Mouse (Mus musculus) Patski (cell line): Measurements from ENCODE around the gene Tmem170b. TPM values are rescaled to one million over a fixed set of nuclear protein-coding genes. Genes with fewer than 3 reads are reported as not detected.

Source experiments
- ATAC-seq: fragments of 100-300 bp; one replicate; pipeline ENCODE4 v1.8.0; 2021
- CTCF ChIA-PET: fragments of 350-600 bp; sonication (Branson Sonifier 250); formaldehyde crosslinking; loops from one replicate; lab custom pipeline; 2022; ENCODE audit warnings: inconsistent platforms; lab: Charles Lee
- POLR2A ChIA-PET: fragments of 350-600 bp; sonication (Branson Sonifier 250); formaldehyde crosslinking; loops from one replicate; lab custom pipeline; 2022; ENCODE audit warnings: antibody characterized with exemption, inconsistent platforms; lab: Charles Lee
- DNase-seq: peaks from one replicate; pipeline ENCODE4 v3.0.0-alpha.2; 2011; ENCODE audit warnings: low read depth, low spot score
- H3K27me3 ChIP-seq: fragments of 371-371 bp; one replicate; pipeline ENCODE4 v1.5.1; 2021
- CTCF ChIP-seq: fragments of 100-300 bp; IDR thresholded peaks from one replicate; pipeline ENCODE4 v1.5.1; 2021
- in situ Hi-C: fragments of 300-500 bp; cut with MboI; formaldehyde crosslinking; loops from 3 replicates; pipeline ENCODE4 v1.11.1; 2018; ENCODE audit warnings: low pct_unique_long_range_greater_than_20kb, mixed read lengths
- polyA plus RNA-seq: library from polyadenylated mRNA; unstranded; gene quantifications from one replicate; pipeline ENCODE4 v1.2.3, GENCODE M21; 2021

Gene Tmem170b
- polyA plus RNA-seq, result 8.6 TPM

DNA sequence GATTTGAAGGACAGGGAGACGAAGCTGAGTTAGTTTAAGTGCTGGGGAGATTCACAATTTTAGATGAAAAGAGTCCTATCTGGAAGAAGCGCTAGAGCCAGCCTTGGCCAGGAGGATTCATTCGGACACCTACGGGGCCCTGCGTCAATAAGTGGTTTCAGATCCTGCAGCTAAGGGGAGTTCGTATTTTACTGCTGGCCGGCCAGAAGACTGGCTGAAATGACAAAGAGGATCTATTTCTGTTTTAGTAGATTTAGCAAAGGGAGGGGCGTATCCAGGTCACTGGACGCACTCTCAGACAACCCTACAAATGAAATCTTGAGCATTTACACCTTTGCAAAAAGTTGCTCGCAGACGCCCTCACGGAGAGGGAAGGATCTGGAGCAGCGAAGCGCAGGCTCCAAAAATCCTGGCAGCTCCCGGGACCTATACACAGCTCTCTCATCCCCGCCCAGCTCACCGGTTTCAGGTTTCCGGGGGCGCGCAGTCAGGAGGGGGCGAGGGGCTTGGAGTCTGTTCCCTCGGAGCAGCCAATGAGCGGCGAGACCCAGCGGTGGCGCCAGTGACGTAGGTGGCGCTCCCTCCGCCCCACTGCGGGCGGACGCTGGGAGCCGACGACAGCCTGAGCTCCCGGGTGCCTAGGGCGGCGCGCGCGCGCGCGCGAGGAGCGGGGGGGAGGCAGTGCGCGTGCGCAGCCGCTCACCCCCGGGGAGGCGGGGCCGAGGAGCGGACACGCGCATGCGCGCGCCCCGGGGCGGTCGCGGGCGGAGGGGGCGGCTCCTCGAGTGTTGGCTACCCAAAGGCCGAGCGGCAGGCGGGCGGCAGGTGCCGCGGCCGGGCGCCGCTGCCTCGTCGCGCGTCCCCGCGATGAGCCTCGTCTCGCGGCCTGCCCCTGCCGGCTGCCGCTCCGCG is at the start of gene Tmem170b:
Gene Tmem170b (plus strand): TSS at position 809 of the 912 bp plus-strand sequence.
- CTCF ChIA-PET, result no interaction called here
- POLR2A ChIA-PET, result interaction anchor here (1.0 kb wide), 1 partner anchor 9 kb away, joined by 3 read pairs; no protein-coding TSS in a partner anchor

DNA sequence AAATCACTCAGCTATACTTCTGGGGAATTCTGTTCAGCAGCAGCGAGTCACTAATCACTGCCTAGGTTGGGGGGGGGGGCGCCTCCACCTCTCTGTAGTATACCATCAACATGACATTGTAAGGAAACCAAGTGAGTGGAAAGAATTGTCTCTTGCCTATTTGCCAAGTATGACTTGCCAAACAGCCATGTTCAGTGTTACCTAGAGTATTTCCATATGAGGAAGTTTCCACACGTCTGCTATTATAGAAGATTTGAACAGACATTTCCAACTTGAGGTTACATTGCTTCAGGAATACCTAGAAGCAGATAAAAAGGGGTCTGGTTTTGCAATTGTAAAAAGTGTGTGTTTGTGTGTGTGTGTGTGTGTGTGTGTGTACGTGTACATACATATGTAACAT is 44.7 kb upstream of the Tmem170b start:
- CTCF ChIA-PET, result no interaction called here
- no peak for TF ChIP-seq CTCF
- no peak for DNase-seq
- in situ Hi-C loops, result no loop called here
- H3K27me3 ChIP-seq, result no peaks in the 10 kb centered on the region
- no peak for ATAC-seq
- POLR2A ChIA-PET, result interaction anchor here (0.6 kb wide), 2 partner anchors 41 to 239 kb away, joined by 3 to 7 read pairs; no protein-coding TSS in a partner anchor

More for the DNA sequence above, at the start of gene Tmem170b:
- TF ChIP-seq CTCF, result peak; percentile 11
- DNase-seq, result peak; percentile 86
- no peaks in the 10 kb centered on the region for H3K27me3 ChIP-seq
- peak; percentile 98 for ATAC-seq
- in situ Hi-C loops, result no loop called here

DNA sequence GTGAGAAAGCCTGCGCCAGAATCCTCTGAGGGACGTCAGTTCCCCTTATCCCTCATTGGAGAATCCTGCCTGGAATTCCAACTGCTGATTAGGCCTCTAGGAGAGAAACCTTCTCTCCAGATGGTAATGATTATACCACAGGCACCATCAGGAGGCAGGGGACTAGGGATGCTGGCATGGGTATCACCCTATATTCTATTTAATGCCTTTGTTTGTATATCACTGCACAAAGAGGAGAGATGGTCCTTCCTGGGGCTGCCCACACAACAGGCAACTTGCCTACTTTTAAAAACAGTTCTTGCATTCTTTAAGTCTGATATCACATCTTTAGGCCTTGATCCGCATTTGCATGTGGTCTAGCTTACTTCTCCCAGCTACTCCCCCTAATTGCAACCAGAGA is 37.3 kb upstream of the Tmem170b start:
- POLR2A ChIA-PET, result no interaction called here
- in situ Hi-C loops, result no loop called here
- no peak for TF ChIP-seq CTCF

DNA sequence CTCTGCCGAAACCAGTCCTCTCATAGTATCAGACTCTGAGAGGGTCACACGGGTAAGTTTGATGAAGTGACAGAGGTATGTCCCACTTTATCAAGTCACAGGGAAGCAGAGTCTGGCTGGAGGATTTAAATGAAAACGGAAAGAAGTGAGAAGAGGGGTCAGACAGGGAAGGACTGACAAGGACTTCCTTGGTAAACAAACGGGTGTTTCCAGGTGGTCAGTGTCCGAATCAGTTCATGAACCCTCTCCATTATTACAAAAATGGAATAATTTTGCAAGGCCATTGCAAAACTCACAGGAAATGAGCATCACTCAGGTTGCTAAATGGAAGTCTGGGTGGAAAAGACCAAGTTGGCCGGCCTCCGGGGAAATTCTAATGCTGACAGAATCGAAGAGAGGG is 36.8 kb upstream of the Tmem170b start:
- ATAC-seq, result no peak
- no peak for TF ChIP-seq CTCF
- ChIA-PET CTCF (no interaction called here), POLR2A (no interaction called here)
- in situ Hi-C loops, result no loop called here
- H3K27me3 ChIP-seq, result no peaks in the 10 kb centered on the region
- no peak for DNase-seq

More for the DNA sequence above, 37.3 kb upstream of the Tmem170b start:
- H3K27me3 ChIP-seq, result no peaks in the 10 kb centered on the region
- ATAC-seq (no peak), DNase-seq (no peak)
- CTCF ChIA-PET, result no interaction called here

DNA sequence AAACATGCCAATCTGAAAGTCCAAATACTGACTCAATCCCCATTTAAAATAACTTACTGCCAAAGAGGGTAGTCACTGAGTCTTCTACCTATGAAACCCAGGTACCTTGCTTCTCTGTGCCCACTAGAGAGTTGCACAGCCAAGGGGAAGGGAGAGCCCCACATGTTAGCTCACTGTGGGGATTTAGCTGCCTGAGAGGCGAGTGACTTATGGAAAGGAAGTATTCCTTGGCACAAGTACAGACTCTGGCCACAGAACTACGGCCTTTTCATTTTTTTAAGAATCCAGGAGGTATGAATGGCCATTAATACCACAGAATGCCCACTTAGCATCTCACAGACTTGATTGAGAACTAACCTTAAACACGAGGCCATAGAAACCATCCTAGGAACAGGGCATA is 35.9 kb upstream of the Tmem170b start:
- ATAC-seq, result no peak
- no peaks in the 10 kb centered on the region for H3K27me3 ChIP-seq
- no peak for DNase-seq

DNA sequence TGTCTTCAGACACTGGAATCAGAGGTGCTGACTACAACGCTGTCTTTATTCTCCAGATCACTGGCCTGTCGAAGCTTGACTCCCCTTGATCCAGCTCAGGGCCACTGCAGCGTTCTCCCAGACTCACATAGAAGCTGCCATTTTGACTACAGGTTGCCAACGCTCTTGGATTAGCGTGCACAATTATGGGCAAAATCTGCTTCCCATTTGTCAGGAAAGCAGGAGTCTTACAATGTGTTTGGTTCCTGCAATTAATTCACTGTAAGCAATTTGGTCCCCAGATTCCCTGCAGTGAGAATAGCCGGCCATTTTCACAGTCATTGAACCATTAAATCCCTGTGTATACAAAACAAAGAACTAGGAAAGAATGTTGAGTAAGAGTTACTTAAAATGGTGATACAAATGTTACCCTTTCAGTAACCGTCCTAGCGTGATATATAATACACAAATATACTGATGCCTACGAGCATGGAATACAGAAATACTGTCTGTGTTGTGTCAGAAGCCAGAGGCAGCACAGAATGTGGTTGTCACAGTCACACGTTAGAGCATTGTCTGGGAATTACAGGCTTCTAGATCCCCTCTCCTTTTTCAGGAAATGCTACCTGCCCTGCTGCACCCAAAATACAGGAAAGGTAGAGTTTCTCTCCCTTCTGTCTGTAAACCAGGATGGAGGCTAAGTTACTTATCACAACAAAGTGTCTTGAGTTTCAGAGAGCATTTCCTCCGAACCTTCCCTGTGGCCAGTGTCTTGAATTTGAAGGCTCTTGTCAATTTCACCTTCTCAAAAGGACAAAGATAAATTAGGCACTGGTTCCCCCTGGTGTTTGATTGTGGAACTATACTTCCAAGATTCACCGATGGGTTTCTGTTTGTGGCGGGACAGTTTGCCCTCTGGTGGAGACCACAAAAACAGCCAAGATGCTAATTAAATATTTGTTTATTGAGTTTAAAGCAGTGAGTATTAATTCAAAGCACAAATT is 34.0 kb upstream of the Tmem170b start:
- peak; percentile 82 for DNase-seq
- H3K27me3 ChIP-seq, result no peaks in the 10 kb centered on the region
- POLR2A ChIA-PET, result no interaction called here
- in situ Hi-C loops, result loop anchor here (5.0 kb wide), 1 partner anchor 284 kb away; no protein-coding TSS in a partner anchor
- peak; percentile 98 for TF ChIP-seq CTCF
- no peak for ATAC-seq
- CTCF ChIA-PET, result interaction anchor here (1.1 kb wide), 3 partner anchors 264 to 288 kb away, joined by 4 to 5 read pairs (median 4); no protein-coding TSS in a partner anchor

More for the DNA sequence above, 35.9 kb upstream of the Tmem170b start:
- in situ Hi-C loops, result loop anchor here (5.0 kb wide), 1 partner anchor 282 kb away; no protein-coding TSS in a partner anchor
- ChIA-PET POLR2A (no interaction called here), CTCF (interaction anchor here (0.9 to 1.0 kb wide), 2 partner anchors 266 to 286 kb away, joined by 3 read pairs; no protein-coding TSS in a partner anchor)
- TF ChIP-seq CTCF, result no peak

DNA sequence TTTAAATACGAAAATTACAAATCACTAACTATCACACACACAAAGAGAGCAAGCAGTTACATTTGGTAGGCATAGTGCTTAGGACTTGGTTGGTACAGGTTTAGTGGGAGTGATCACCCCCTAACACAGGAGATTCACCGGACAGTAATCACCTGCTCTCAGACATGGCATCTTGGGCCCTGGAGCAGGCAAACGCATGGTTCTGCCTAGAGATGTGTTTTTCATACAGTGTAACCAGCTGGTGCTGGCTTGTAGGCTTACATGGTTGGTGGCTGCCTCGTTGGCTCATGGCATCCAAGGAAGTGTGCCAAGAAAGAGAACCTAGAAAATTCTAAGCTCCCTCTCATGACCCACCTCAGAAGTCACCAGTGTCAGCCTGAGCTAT is 33.4 kb upstream of the Tmem170b start:
- DNase-seq, result no peak
- CTCF ChIA-PET, result interaction anchor here (0.7 to 1.8 kb wide), 5 partner anchors 53 to 270 kb away, joined by 3 to 9 read pairs (median 4); no protein-coding TSS in a partner anchor
- no peak for TF ChIP-seq CTCF
- H3K27me3 ChIP-seq, result no peaks in the 10 kb centered on the region
- in situ Hi-C loops, result loop anchor here (5.0 kb wide), 1 partner anchor 285 kb away; no protein-coding TSS in a partner anchor
- POLR2A ChIA-PET, result no interaction called here
- ATAC-seq, result no peak

DNA sequence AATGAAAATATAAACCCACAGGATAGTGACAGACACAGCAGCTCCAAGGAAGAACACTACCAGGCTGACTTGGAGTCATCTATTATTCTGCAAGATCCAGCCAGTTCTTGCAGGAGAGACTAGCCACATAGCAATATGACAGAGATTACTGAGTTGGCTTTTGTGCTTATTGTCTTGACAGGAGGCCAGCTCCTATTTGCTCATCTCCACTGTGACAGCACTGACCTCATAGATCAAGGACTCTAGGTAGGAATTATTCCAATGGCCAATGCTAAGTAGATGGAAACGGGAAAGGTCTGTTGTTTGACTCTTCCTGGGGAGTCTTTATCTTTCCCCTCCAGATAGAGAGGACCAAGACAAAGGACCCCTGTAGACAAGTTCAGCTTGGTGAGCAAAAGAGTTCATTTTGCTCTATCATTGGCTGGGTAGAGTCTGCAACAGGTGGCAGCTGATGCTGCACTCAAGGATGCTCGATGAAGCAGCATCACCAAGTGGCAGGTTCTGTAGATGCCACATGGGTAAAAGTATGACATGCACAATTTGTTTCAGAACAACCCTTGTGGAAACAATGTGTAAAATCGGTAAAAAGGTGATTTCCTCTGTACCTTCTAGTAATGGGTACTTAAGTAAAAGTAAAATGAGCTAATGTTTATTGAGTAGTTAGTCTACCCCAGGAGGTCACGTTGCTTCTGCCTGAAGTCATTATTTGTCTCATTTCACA is 32.4 kb upstream of the Tmem170b start:
- ATAC-seq (no peak), DNase-seq (no peak)
- ChIA-PET POLR2A (no interaction called here), CTCF (interaction anchor here (0.7 to 1.8 kb wide), 5 partner anchors 52 to 271 kb away, joined by 3 to 9 read pairs (median 4); no protein-coding TSS in a partner anchor)
- H3K27me3 ChIP-seq, result peaks cover 3% of the 10 kb centered on the region
- in situ Hi-C loops, result loop anchor here (5.0 kb wide), 1 partner anchor 286 kb away; no protein-coding TSS in a partner anchor
- TF ChIP-seq CTCF, result peak; percentile 29

DNA sequence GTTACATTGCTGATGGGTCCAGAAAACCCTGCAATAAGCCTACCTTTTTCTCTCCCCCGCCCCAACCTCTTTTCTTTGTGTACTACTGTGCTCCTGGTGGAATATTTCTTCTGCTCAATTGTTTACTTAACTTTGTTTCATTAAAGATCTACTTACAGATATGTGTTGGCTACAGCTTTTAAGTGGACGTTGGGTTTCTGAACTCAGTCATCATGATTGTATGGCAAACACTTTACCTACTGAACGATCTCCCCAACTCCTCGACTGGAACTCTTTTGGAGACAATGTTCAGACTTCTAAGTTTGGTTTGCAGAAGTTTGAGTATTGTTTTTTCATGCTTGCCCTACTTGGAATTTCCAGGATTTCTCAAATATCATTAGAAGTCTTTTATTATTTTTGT is 24.6 kb upstream of the Tmem170b start:
- ATAC-seq, result no peak
- no peak for TF ChIP-seq CTCF
- in situ Hi-C loops, result loop anchor here (25.0 kb wide), 2 partner anchors 444 to 769 kb away; no protein-coding TSS in a partner anchor
- peaks cover 12% of the 10 kb centered on the region for H3K27me3 ChIP-seq
- DNase-seq, result no peak
- ChIA-PET CTCF (interaction anchor here (1.1 to 1.4 kb wide), 3 partner anchors 15 to 288 kb away, joined by 3 read pairs; no protein-coding TSS in a partner anchor), POLR2A (interaction anchor here (0.7 kb wide), 1 partner anchor 62 kb away, joined by 3 read pairs; no protein-coding TSS in a partner anchor)
